Mouse (Mus musculus) CD8-positive naive resting alpha-beta T cell, adult 57 days (primary cell): ENCODE data around the gene Ppl. TPM values are rescaled to one million over a fixed set of nuclear protein-coding genes. Genes with fewer than 3 reads are reported as not detected.

Source experiments
- total RNA-seq: library from RNA; stranded (reverse); gene quantifications from one replicate; pipeline ENCODE4 v1.2.4, GENCODE M21; 2023

Gene Ppl
- total RNA-seq: 0.46 TPM

GRCm38 (mm10) chr16:5132401-5132801, at the start of gene Ppl:
Gene Ppl (minus strand): TSS chr16:5132421.

GRCm38 (mm10) chr16:5147037-5147385, 14.8 kb upstream of the Ppl start, which contains the start of gene Sec14l5:
Gene Sec14l5 (plus strand): TSS chr16:5147109.

GRCm38 (mm10) chr16:5049774-5050234, 82.4 kb downstream of the Ppl start, which contains the start of the genes Glyr1 and Ubn1:
Gene Glyr1 (minus strand): TSS chr16:5049863.
Gene Ubn1 (plus strand): TSS chr16:5050057.

Other genes with a start within 250 kb of the Ppl start
- 65.7 TPM for gene Mgrn1, start 246.2 kb downstream of the Ppl start, total RNA-seq
- gene Nudt16l1, start 193.7 kb downstream of the Ppl start, total RNA-seq: 57.1 TPM
- gene Anks3, start 168.2 kb downstream of the Ppl start, total RNA-seq: 74.7 TPM
- not detected for gene Sept12, start 134.6 kb downstream of the Ppl start, total RNA-seq
- not detected for gene Smim22, start 125.1 kb downstream of the Ppl start, total RNA-seq
- 19.8 TPM for gene Rogdi, start 118.9 kb downstream of the Ppl start, total RNA-seq
- 111 TPM for gene Glyr1, start 82.6 kb downstream of the Ppl start, total RNA-seq
- gene Ubn1, start 82.4 kb downstream of the Ppl start, total RNA-seq: 103 TPM
- gene Sec14l5, start 14.7 kb upstream of the Ppl start, total RNA-seq: not detected
- 26.2 TPM for gene Nagpa, start 71.6 kb upstream of the Ppl start, total RNA-seq
- gene AU021092, start 89.9 kb upstream of the Ppl start, total RNA-seq: not detected
- 40.1 TPM for gene Alg1, start 101.2 kb upstream of the Ppl start, total RNA-seq
- gene Eef2kmt, start 123.6 kb upstream of the Ppl start, total RNA-seq: 21.0 TPM